Mouse (Mus musculus): ENCODE data around the gene Mef2d. TPM values are rescaled to one million over a fixed set of nuclear protein-coding genes. Genes with fewer than 3 reads are reported as not detected.
"Not testable (repeated sequence)": the region's sequence is repeated elsewhere in the genome, so short reads cannot be mapped to it uniquely, and the experiment has no call there.

Mef2d gene
- polyA plus RNA-seq, 1 experiment from 2014 or later, result 25.3 TPM

DNA sequence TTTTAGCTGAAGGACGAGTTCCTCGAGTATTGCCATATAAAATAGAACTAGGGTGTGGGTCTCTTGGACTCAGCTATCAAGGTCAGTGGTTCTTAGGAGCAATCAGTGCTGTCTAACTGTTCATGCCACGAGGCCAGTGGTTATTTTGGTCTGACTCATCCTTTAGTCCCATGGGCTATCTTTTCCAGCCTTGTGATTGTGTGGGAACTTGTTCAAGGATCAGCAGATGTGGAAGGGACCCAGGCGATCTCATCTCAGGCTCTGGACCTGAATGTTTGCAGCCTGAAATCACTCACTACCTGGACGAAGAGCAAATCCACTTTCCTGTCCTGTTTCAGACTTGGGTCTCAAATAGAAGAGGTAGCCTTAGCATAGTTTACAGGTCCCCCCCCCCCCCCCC, 34.9 kb downstream of the Mef2d start:
- 0 out of 2 replicates have a peak, but pooled peaks cover 2% of the 10 kb centered on the region for H3K36me3 ChIP-seq (replicated peaks)
- peak overlapping the region; percentile 99 for H3K27ac ChIP-seq
- peaks cover 5% of the 10 kb centered on the region for H3K4me1 ChIP-seq
- WGBS, result 71% methylated on average over 5 of the region's 5 CpGs
- ATAC-seq (replicated peaks), result no peak
- peak overlapping the region; percentile 78 for H3K4me3 ChIP-seq
- no peaks in the 10 kb centered on the region for H3K9me3 ChIP-seq
- peak overlapping the region; percentile 54 for H3K4me2 ChIP-seq
- H3K9ac ChIP-seq, result peak overlapping the region; percentile 78
- 0 out of 2 replicates have a peak, but pooled peaks cover 2% of the 10 kb centered on the region for H3K27me3 ChIP-seq (replicated peaks)

DNA sequence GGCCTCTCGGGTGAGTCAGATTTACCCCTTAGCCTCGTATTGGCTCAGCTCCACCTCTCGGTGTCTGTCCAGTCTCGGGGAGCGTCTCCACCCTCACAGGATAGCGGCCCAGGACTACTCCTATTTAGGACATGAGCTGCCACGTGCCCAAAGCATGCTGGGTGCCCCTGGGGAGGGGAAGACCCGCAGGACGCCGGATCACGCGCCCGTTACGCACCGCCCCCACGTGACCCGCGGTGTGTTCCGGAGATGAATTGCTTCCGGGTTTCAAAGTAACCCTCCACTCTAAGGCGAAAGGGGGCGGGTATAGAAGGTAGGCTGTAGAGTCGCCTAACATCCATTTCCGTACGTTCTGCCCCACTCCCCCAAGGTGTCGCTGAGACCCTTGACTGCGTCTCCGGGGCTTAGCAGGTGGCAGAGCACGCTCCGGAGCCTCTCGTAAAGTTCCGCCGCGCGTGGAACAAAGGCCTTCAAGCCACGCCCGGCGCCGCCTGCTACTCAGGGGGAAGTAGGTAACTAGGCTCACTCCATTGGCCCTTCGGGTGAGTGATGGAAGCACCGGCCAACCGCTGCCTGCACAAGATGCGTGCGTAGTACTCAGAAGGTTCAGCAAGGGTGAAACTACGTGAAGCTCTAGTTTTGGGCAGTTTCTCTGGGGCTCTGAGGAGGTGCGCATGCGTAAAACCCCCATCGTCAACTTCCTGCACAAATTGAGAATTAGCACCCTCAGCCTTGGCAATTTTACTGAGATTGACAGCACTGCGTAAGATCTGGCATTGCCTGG, 35.6 kb downstream of the Mef2d start:
- ATAC-seq (replicated peaks), result peak; percentile 99
- WGBS, result under 1% methylated on average over 49 of the region's 49 CpGs
- Histone ChIP-seq H3K4me1 (peaks cover 5% of the 10 kb centered on the region), H3K27me3 (replicated peaks) (0 out of 2 replicates have a peak, but pooled peaks cover 2% of the 10 kb centered on the region), H3K9ac (peak overlapping the region; percentile 78), H3K27ac (peak overlapping the region; percentile 99), H3K9me3 (no peaks in the 10 kb centered on the region), H3K4me3 (peak overlapping the region; percentile 78), H3K4me2 (peak overlapping the region; percentile 54), H3K36me3 (replicated peaks) (0 out of 2 replicates have a peak, but pooled peaks cover 2% of the 10 kb centered on the region)

DNA sequence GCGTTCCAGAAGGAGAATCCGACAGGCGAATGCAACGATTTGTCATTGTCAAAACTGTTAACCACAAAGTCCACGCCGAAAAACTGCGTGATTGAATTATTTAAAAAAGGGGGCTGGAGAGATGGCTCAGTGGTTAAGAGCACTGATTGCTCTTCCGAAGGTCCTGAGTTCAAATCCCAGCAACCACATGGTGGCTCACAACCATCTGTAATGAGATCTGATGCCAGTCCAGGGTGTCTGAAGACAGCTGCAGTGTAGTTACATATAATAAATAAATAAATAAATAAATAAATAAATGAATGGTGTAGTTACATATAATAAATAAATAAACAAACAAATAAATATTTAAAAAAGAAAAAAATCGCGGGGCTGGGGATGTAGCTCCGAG, 36.2 kb downstream of the Mef2d start:
- not testable (repeated sequence) for H3K27me3 ChIP-seq (replicated peaks); H3K9me3 ChIP-seq; H3K36me3 ChIP-seq (replicated peaks); H3K4me1 ChIP-seq; H3K9ac ChIP-seq
- peak; percentile 55 for ATAC-seq (replicated peaks)
- Histone ChIP-seq H3K4me3 (peak overlapping the region; percentile 78), H3K4me2 (peak overlapping the region; percentile 54), H3K27ac (peak overlapping the region; percentile 99)
- WGBS, result 34% methylated on average over 11 of the region's 11 CpGs

DNA sequence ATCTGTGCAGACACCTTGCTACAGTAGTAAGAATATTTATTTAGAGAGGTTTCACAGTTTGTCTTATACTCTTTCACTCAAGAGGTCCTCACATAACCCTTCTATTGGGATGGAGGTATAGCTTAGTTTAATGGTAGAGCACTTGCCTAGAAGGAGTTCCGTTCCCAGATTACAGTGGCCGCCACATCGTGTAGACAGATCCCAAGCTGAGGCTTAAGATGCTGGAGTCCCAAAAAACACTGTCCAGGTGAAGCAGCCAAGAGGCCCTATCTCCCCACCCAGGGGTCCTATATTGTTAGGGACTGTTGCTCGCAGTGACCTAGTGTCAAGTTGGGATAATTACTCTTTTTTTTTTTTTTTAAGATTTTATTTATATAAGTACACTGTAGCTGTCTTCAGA, 36.8 kb downstream of the Mef2d start:
- no peaks in the 10 kb centered on the region for H3K9me3 ChIP-seq
- no peaks in the 10 kb centered on the region for H3K36me3 ChIP-seq (replicated peaks)
- H3K27me3 ChIP-seq (replicated peaks), result peaks cover 2% of the 10 kb centered on the region; the same call in 1 of the 2 replicates
- ATAC-seq (replicated peaks), result no peak
- H3K4me3 ChIP-seq, result no peak overlapping the region
- 85% methylated on average over 4 of the region's 4 CpGs for WGBS
- H3K9ac ChIP-seq, result no peak overlapping the region
- peaks cover 5% of the 10 kb centered on the region for H3K4me1 ChIP-seq
- no peak overlapping the region for H3K4me2 ChIP-seq
- H3K27ac ChIP-seq, result no peak overlapping the region

DNA sequence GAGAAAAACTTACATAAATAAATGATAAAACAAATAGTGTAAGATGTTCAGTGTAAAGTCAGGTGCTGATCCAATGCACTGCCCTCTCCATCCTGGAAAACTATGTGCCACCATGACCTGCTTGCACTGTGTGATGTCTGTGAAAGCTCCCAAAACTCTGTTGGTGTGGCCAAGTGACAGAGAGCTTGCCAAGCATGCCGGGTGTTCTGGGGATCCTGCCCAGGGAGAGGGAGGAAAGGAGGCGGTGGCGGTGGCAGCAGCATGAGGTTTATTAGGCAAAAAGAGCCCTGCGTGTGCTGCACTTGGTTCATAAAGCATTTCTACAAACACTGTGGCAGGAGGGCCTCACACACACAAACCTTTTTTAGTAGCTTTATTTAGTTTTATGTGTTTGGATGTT, 39.2 kb downstream of the Mef2d start:
- Histone ChIP-seq H3K36me3 (replicated peaks) (no peaks in the 10 kb centered on the region), H3K4me2 (no peak overlapping the region), H3K9me3 (no peaks in the 10 kb centered on the region), H3K9ac (no peak overlapping the region), H3K27ac (no peak overlapping the region), H3K27me3 (replicated peaks) (peaks cover 5% of the 10 kb centered on the region; the same call in 1 of the 2 replicates), H3K4me3 (no peak overlapping the region), H3K4me1 (peaks cover 5% of the 10 kb centered on the region)
- 74% methylated on average over 4 of the region's 4 CpGs for WGBS
- no peak for ATAC-seq (replicated peaks)

DNA sequence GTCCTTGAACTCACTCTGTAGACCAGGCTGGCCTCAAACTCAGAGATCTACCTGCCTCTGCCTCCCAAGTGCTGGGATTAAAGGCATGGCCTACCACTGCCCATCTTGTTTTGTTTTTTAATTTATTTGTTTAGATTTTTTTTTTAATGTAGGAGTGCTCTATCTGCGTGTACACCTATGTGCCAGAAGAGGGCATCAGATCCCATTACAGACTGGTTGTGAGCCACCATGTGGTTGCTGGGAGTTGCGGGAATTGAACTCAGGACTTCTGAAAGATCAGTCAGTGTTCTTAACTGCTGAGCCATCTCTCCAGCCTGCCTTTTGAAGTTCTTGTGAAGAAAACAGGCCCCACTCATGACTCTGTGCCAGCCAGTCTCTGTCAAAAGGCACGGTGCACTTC, 44.3 kb downstream of the Mef2d start:
- Histone ChIP-seq H3K27me3 (replicated peaks) (peaks cover 3% of the 10 kb centered on the region; the same call in 1 of the 2 replicates), H3K9ac (no peak overlapping the region), H3K27ac (no peak overlapping the region), H3K36me3 (replicated peaks) (no peaks in the 10 kb centered on the region), H3K4me2 (no peak overlapping the region), H3K9me3 (no peaks in the 10 kb centered on the region), H3K4me3 (no peak overlapping the region), H3K4me1 (no peaks in the 10 kb centered on the region)
- ATAC-seq (replicated peaks), result no peak
- 78% methylated on average over 3 of the region's 3 CpGs for WGBS

DNA sequence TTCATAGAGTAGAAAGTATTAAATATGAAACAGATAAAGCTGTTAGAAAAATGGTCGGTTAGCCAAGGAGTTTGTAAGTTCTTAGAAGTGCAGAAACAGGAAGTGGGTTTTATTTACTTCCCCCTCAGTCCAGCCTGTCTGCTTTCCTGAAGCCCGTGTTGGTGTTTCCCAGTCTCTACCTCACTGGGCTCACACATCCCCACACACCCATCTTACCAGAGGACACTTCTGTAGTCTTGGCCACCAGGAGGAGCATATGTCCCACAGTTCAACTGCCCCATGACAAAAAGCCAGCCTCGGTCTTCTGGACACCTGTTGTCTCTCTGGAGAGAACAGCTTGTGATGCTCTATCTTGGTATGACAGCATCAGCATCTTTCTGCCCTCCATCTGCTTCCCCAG, 49.0 kb downstream of the Mef2d start:
- no peaks in the 10 kb centered on the region for H3K36me3 ChIP-seq (replicated peaks)
- H3K4me2 ChIP-seq, result no peak overlapping the region
- no peaks in the 10 kb centered on the region for H3K4me1 ChIP-seq
- no peaks in the 10 kb centered on the region for H3K9me3 ChIP-seq
- no peak for ATAC-seq (replicated peaks)
- no peak overlapping the region for H3K9ac ChIP-seq
- WGBS, result 28% methylated on average over 3 of the region's 3 CpGs
- peaks cover 21% of the 10 kb centered on the region for H3K27me3 ChIP-seq (replicated peaks)
- H3K27ac ChIP-seq, result no peak overlapping the region
- H3K4me3 ChIP-seq, result no peak overlapping the region

DNA sequence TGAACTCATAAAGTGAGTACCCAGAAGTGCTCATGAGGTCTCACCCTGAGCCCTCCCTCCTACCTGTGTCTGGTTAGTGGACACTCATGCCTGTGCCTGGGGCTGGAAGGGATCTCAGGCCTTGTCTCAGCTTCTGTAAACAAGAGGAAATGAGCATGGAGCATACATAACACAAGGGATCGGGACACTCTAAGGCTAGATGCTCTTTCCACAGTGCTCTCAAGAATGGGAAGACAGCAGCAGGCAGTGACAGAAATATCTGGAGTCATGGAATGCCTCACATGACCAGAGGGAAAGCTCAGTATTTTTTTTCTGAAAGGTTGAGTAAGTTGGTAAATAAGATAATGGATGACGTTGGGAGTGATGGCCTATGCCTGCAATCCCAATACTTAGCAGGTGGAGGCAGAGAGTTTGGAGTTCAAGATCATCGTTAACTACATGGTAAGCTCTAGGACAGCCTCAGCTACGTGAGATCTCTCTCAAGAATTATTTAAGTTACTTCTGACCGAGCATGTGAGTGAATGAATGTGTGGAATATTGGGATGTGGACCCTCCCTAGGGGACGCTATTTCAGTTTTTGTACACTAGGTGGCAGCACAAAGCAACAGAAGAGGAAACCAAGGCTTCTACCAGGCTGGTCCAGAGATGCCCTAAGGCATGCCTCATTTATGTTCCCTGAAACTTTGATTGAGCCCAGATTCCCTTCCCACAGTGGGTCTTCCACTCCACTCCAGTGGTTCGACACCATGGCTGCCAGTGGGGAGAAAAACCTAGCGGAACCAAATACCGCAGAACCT, 49.8 kb downstream of the Mef2d start:
- H3K4me1 ChIP-seq, result no peaks in the 10 kb centered on the region
- WGBS, result 28% methylated on average over 9 of the region's 9 CpGs
- H3K27me3 ChIP-seq (replicated peaks), result peaks cover 21% of the 10 kb centered on the region
- no peak overlapping the region for H3K4me3 ChIP-seq
- H3K4me2 ChIP-seq, result no peak overlapping the region
- peak; percentile 54 for ATAC-seq (replicated peaks)
- no peaks in the 10 kb centered on the region for H3K9me3 ChIP-seq
- H3K36me3 ChIP-seq (replicated peaks), result no peaks in the 10 kb centered on the region
- no peak overlapping the region for H3K27ac ChIP-seq
- H3K9ac ChIP-seq, result no peak overlapping the region

DNA sequence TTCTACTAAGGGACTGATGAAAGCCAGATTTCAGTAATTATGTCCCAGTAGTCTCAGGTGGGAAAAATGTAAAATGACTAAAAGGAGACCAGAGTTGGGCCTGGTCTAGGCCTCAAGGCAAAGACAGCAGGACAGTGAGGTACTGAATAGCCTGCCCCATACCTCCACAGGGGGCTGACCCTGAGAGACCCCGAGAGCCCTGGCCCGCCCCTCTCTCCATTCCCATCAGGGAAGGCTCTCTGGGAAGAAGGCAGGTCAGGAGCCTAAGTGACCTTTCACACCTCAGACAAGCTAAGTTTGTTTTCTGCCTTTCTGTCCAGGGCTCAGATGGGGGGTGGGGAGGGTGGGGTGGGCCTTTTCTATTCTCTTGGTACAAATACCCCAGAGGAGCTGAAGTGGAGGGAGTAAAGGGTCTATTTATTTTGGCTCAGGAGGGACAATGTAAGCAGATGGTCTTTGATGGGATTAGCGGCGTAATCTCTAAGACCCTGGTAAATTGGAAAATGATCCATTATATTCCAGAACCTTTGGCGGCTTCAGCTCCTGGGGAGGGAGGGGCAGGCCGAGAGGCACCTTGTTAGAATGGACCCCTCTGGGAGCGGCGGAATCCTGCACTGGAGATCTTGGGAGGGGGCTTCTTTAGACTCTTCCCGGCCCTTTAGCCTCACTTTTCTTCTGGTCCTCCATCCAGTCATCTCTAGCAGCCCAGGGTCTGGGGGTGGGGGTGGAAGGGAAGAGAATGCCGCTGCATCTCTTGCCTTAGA, 55.8 kb downstream of the Mef2d start:
- Histone ChIP-seq H3K4me2 (peak overlapping the region; percentile 19; the same call in 1 of the 2 replicates), H3K9ac (no peak overlapping the region), H3K36me3 (replicated peaks) (no peaks in the 10 kb centered on the region), H3K9me3 (no peaks in the 10 kb centered on the region), H3K27me3 (replicated peaks) (peaks cover 27% of the 10 kb centered on the region), H3K4me1 (peaks cover 27% of the 10 kb centered on the region), H3K4me3 (no peak overlapping the region), H3K27ac (no peak overlapping the region)
- 5% methylated on average over 10 of the region's 10 CpGs for WGBS
- ATAC-seq (replicated peaks), result peak; percentile 18; the same call in 1 of the 2 replicates

DNA sequence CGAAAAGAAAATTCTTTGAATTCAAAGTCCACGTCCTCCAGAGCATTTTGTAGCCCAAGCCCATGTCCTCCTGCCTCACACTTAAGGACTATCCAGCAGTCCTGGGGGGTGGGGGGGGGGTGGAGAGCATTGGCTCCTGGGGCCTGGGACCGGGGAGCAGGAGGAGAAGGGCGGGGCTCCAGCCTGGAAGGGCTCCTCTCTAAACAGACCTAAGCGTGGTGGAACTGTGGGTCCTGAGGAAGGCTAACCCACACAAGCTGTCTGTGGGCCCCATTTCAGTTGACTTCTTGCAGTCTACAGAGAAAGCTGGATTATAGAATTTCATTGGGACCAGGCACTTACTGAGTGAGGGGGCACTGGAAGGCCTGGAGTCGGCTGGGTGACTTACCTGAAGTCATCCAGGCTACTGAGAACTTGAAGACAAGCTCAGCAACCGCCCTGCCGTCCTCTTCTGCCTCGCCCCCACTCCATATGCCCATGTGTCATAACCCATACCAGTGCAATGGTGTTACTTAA, 56.4 kb downstream of the Mef2d start:
- peaks cover 32% of the 10 kb centered on the region for H3K4me1 ChIP-seq
- ATAC-seq (replicated peaks), result 0 out of 2 replicates have a peak, but pooled peaks have one; percentile 45
- 10% methylated on average over 9 of the region's 9 CpGs for WGBS
- peak overlapping the region; percentile 18; the same call in 1 of the 2 replicates for H3K27ac ChIP-seq
- H3K27me3 ChIP-seq (replicated peaks), result peaks cover 27% of the 10 kb centered on the region
- no peak overlapping the region for H3K4me3 ChIP-seq
- no peaks in the 10 kb centered on the region for H3K9me3 ChIP-seq
- peak overlapping the region; percentile 19; the same call in 1 of the 2 replicates for H3K4me2 ChIP-seq
- H3K36me3 ChIP-seq (replicated peaks), result no peaks in the 10 kb centered on the region
- H3K9ac ChIP-seq, result no peak overlapping the region

DNA sequence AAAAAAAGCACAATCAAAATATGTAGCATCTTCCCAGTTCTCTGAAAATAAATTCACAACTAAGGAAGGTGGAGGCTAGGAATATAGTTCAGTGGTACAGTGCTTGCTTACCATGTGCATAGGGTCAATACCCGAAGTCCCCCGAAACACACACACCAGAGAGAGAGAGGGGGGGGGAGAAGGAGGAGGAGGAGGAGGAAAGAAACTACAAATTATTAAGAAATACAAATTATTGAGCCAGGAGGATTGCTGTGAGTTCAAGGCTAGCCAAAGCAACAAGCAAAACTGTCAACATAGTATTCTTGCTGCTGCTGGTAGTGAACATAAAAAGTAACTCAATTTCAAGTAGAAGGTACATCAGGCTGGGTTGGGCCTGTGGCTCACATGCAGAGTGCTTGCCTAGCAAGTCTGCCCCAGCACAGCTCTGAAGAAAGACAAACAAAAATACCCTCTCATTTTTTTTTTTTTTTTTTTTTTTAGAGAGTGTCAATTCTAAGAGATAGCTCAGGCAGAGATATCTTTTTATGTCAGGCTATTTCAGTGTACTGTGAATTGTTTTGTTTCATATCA, 57.5 kb downstream of the Mef2d start:
- peak overlapping the region; percentile 83; the same call in 1 of the 2 replicates for H3K4me2 ChIP-seq
- no peaks in the 10 kb centered on the region for H3K9me3 ChIP-seq
- no peak overlapping the region; the same call in 1 of the 2 replicates for H3K9ac ChIP-seq
- no peak overlapping the region for H3K27ac ChIP-seq
- no peak overlapping the region for H3K4me3 ChIP-seq
- 35% methylated on average over 2 of the region's 2 CpGs for WGBS
- H3K36me3 ChIP-seq (replicated peaks), result no peaks in the 10 kb centered on the region
- no peak for ATAC-seq (replicated peaks)
- H3K27me3 ChIP-seq (replicated peaks), result peaks cover 32% of the 10 kb centered on the region
- peaks cover 43% of the 10 kb centered on the region for H3K4me1 ChIP-seq

All from midbrain, embryonic 15.5 days (tissue).